Mouse (Mus musculus) midbrain, embryonic 14.5 days (tissue): Measurements from ENCODE around the gene Gtpbp6. TPM values are rescaled to one million over a fixed set of nuclear protein-coding genes. Genes with fewer than 3 reads are reported as not detected.

Experiments used
- ATAC-seq: fragments of 200-750 bp; cut with Nextera tagmentation; 2 replicates; pipeline ENCODE4 v1.8.0; 2017; ENCODE audit warnings: moderate number of reproducible peaks, moderate library complexity; ENCODE audit not compliant: low FRiP score, low TSS enrichment
- DNase-seq: peaks from one replicate; pipeline ENCODE4 v3.0.0-alpha.2; 2015
- H3K27ac ChIP-seq: fragments of 300-500 bp; sonication (generic); replicated peaks from 2 replicates; pipeline ENCODE4 v1.5.1; 2014; ENCODE audit warnings: mild to moderate bottlenecking, low read depth, low read length, moderate library complexity
- H3K27me3 ChIP-seq: fragments of 300-500 bp; sonication (generic); 2 replicates; pipeline ENCODE4 v1.6.1; 2014; ENCODE audit warnings: low read length, control low read depth, mixed read lengths; ENCODE audit not compliant: control insufficient read depth, insufficient read depth
- H3K36me3 ChIP-seq: fragments of 300-500 bp; sonication (generic); 2 replicates; pipeline ENCODE4 v1.6.1; 2014; ENCODE audit warnings: low read length, control low read depth; ENCODE audit not compliant: control insufficient read depth, insufficient read depth
- H3K4me1 ChIP-seq: fragments of 300-500 bp; sonication (generic); 2 replicates; pipeline ENCODE4 v1.6.1; 2014; ENCODE audit warnings: mild to moderate bottlenecking, antibody characterized with exemption, low read length, control low read depth; ENCODE audit not compliant: control insufficient read depth, insufficient read depth
- H3K4me2 ChIP-seq: fragments of 300-500 bp; sonication (generic); 2 replicates; pipeline ENCODE4 v1.6.1; 2014; ENCODE audit warnings: mild to moderate bottlenecking, low read length, moderate library complexity
- H3K4me3 ChIP-seq: fragments of 300-500 bp; sonication (generic); replicated peaks from 2 replicates; pipeline ENCODE4 v1.5.1; 2014; ENCODE audit warnings: low read depth, low read length
- H3K9ac ChIP-seq: fragments of 300-500 bp; sonication (generic); replicated peaks from 2 replicates; pipeline ENCODE4 v1.6.1; 2014; ENCODE audit warnings: mild to moderate bottlenecking, low read length, moderate library complexity
- H3K9me3 ChIP-seq: fragments of 300-500 bp; sonication (generic); 2 replicates; pipeline ENCODE4 v1.6.1; 2016; ENCODE audit warnings: low read length, control low read depth, mixed read lengths; ENCODE audit not compliant: control insufficient read depth
- WGBS: fragments of 180-500 bp; shearing (Covaris S2); extraction: QIAGEN DNeasy Blood & Tissue Kit; methylation state at CpG from one replicate; pipeline ENCODE4 v1.1.7; 2014; 5-methylcytosine and 5-hydroxymethylcytosine counted together
- polyA plus RNA-seq: library from polyadenylated mRNA; unstranded; fragments of >200 nt; fragmentation: Nextera tagmentation; extraction: Ambion mirVana; gene quantifications from 2 replicates; pipeline ENCODE4 v1.2.1, GENCODE M21; 2014

The Gtpbp6 gene
- 50.8 and 64.3 TPM in 2 replicates for polyA plus RNA-seq

DNA sequence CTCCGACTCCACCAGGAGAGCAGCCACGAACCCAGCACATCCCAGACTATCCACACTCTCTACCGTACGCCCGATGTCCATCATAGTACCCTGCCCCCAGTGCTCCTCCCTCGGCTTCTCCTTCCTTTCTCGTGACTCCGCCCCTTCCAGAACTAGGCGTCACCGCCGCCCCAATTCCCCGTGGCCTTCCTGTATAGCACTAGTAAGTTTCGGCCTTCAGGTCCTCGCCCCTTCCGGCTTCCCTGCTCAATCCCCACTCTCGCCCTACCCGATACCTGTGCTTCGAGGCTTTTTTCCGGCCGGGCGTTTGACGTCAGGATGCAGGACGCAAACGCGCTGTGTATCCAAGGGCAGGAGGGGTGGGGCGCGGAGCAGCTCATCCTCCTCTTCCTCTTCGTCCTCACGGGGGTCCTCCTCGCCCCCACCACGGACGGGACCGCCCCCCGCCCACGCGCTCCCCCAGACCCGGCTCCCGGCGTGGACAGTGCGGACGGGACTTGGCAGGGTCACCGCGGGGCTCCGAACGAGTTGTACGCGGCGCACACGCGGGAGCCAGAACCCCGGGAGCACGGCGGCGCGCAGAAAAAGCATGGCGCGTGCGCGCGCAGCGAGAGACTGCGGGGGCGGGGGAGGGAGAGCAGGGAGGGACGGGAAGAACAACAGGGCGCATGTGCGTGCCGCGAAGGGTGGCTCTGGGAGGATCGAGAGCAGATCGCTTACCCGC is at the start of gene Gtpbp6:
TSS of gene Gtpbp6 (minus strand) at position 617 of the 724 bp plus-strand sequence.
- Histone ChIP-seq H3K36me3 (peaks cover 43% of the 10 kb centered on the region), H3K9ac (peak within 1 kb of the TSS; percentile 71), H3K9me3 (no peaks in the 10 kb centered on the region), H3K27me3 (no peaks in the 10 kb centered on the region), H3K4me1 (peaks cover 17% of the 10 kb centered on the region), H3K4me3 (peak within 1 kb of the TSS; percentile 68), H3K4me2 (peak within 1 kb of the TSS; percentile 87), H3K27ac (peak within 1 kb of the TSS; percentile 95)
- DNase-seq = peak; percentile 98
- under 1% methylated on average over 71 of the region's 71 CpGs for WGBS
- ATAC-seq = peak; percentile 85

DNA sequence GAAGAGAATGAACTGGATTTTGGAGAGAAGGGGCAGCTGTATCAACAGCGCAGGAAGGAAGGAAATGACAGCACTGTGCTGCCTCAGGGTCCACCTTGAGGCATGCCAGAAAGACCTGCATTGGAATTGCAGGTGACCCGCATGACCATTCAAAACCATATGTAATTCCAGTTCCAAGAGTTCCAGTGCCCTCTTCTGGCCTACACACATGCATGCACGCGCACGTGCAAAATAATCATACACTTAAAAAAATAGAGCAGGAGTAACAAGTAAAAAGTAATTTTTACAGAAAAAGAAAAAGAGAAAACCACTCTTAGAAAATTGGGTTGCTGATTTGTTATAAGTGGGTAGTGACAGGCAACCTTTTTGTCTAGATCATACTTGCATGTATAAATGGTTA is 35.0 kb upstream of the Gtpbp6 start:
- no peak overlapping the region for H3K9ac ChIP-seq
- DNase-seq = peak; percentile 24
- no peaks in the 10 kb centered on the region for H3K9me3 ChIP-seq
- H3K4me2 ChIP-seq = no peak overlapping the region
- H3K36me3 ChIP-seq = peaks cover 82% of the 10 kb centered on the region
- no peak overlapping the region for H3K4me3 ChIP-seq
- no peak overlapping the region for H3K27ac ChIP-seq
- H3K4me1 ChIP-seq = no peaks in the 10 kb centered on the region
- WGBS = 89% methylated on average over 5 of the region's 5 CpGs
- ATAC-seq = no peak
- H3K27me3 ChIP-seq = no peaks in the 10 kb centered on the region

DNA sequence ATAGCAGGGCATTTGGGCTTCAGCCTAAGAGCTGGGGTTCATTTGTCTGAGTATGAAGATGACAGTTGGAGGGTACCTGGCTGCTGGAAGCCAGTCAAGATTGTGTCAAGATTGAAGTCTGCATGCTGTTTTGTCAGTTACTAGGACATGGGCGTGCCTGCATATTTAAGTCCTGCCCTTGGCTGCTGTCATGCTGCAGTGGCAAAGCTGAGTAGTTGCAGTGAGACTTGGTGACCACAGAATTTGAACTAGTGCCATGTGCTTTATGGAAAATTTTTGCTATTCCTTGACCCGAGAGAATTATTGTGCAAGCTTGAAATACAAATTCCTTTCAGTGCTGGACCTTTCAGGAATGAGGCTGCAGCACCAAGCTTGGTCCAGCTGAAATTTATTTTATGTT is 34.3 kb upstream of the Gtpbp6 start:
- Histone ChIP-seq H3K36me3 (peaks cover 78% of the 10 kb centered on the region), H3K9ac (no peak overlapping the region), H3K4me3 (no peak overlapping the region), H3K4me2 (no peak overlapping the region), H3K27ac (no peak overlapping the region), H3K4me1 (no peaks in the 10 kb centered on the region), H3K9me3 (no peaks in the 10 kb centered on the region), H3K27me3 (no peaks in the 10 kb centered on the region)
- ATAC-seq = no peak
- WGBS = 96% methylated on average over 2 of the region's 2 CpGs
- no peak for DNase-seq

DNA sequence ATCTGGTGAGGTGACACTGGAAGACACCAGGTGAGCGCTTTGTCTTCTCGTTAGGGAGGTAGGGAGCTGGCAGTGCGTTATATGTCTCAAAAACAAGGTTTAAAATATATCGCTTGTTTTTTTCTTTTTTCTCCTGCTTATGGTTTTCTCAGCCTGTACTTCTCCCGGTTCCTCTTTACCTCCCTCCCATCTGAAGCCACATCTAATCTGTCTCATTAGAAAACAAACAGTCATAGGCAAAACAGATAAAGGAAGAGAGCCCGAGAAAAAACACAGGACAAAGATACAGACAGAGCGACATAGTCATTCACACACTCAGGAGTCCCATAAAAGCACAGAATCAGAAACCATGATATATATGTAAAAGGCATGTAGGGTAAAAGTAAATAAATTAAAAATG is 32.4 kb upstream of the Gtpbp6 start:
- Histone ChIP-seq H3K4me1 (peaks cover 9% of the 10 kb centered on the region), H3K4me3 (no peak overlapping the region), H3K9ac (no peak overlapping the region), H3K4me2 (no peak overlapping the region), H3K36me3 (peaks cover 60% of the 10 kb centered on the region), H3K27ac (no peak overlapping the region), H3K27me3 (no peaks in the 10 kb centered on the region), H3K9me3 (no peaks in the 10 kb centered on the region)
- 96% methylated on average over 7 of the region's 7 CpGs for WGBS
- no peak for DNase-seq
- no peak for ATAC-seq

DNA sequence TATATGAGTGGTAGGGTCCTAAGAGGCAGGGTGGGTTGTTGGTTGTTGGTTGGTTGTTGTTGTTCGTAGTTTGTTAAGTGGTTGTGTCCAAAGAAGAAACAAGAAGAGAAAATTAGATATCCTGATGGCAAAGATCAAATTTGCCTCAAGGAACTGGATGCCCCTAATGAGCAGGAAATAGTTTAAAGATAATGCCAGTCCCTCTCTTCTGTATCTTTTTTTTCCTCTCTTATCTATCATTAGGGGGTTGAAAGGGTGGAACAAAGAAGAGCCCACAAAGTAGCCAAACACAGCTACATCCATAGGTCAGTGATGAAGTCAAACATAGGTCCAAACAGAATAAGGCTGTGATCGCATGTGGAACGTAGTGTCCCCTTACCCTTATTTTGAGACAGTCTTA is 31.3 kb upstream of the Gtpbp6 start:
- peaks cover 49% of the 10 kb centered on the region for H3K36me3 ChIP-seq
- no peak overlapping the region for H3K4me2 ChIP-seq
- no peak overlapping the region for H3K9ac ChIP-seq
- H3K4me3 ChIP-seq = no peak overlapping the region
- H3K9me3 ChIP-seq = no peaks in the 10 kb centered on the region
- ATAC-seq = no peak
- DNase-seq = no peak
- H3K27ac ChIP-seq = no peak overlapping the region
- 95% methylated on average over 3 of the region's 3 CpGs for WGBS
- H3K4me1 ChIP-seq = peaks cover 9% of the 10 kb centered on the region
- H3K27me3 ChIP-seq = no peaks in the 10 kb centered on the region

DNA sequence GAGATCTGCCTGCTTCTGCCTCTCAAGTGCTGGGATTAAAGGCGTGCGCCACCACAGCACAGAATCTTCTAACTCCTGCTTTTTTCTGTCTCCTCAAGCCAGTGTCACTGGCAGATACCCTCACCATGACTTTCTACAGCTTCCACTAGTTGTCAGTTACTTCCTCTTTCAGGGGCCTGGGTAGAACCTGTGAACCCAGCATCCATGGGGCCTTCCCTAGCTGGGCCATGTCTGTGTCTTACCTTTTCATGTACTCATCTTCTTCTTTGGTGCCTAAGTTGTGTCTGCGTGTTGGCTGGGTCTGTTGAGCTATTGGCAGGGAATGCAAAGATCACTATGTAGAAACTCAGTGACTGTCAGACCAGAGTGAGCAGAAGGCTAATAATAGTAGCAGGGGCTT is 29.8 kb upstream of the Gtpbp6 start:
- ATAC-seq = no peak

DNA sequence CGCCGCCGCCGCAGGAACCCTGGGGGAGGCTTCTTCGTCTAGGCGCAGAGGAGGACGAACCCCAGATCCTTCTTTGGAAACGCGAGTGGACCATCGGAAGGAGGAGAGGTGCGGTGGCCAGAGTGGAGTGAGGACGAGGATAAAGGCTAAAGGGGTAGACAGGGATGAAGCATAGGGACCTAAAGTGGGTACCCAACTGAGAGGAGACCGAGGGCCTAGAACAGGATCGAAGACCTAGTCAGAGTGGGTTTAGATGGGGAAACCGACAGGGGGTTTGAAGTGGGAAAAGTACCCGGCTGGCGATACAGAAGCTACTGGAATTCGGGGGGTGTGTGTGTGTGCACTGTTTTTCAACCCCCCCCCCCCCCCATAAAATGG is 28.1 kb upstream of the Gtpbp6 start:
- WGBS = 7% methylated on average over 18 of the region's 18 CpGs
- Histone ChIP-seq H3K36me3 (peaks cover 22% of the 10 kb centered on the region), H3K9ac (peak overlapping the region; percentile 83), H3K4me2 (peak overlapping the region; percentile 81), H3K4me1 (peaks cover 9% of the 10 kb centered on the region), H3K27me3 (no peaks in the 10 kb centered on the region), H3K4me3 (peak overlapping the region; percentile 84), H3K27ac (peak overlapping the region; percentile 81), H3K9me3 (peaks cover 4% of the 10 kb centered on the region; the same call in 1 of the 2 replicates)
- ATAC-seq (peak; percentile 49; the same call in 1 of the 2 replicates), DNase-seq (no peak)

More for the DNA sequence above, 29.8 kb upstream of the Gtpbp6 start:
- H3K9ac ChIP-seq = no peak overlapping the region
- H3K4me3 ChIP-seq = no peak overlapping the region
- H3K4me1 ChIP-seq = peaks cover 9% of the 10 kb centered on the region
- no peak overlapping the region for H3K4me2 ChIP-seq
- WGBS = 94% methylated on average over 3 of the region's 3 CpGs
- no peak overlapping the region for H3K27ac ChIP-seq
- no peaks in the 10 kb centered on the region for H3K27me3 ChIP-seq
- peaks cover 4% of the 10 kb centered on the region; the same call in 1 of the 2 replicates for H3K9me3 ChIP-seq
- peaks cover 37% of the 10 kb centered on the region for H3K36me3 ChIP-seq
- no peak for DNase-seq

DNA sequence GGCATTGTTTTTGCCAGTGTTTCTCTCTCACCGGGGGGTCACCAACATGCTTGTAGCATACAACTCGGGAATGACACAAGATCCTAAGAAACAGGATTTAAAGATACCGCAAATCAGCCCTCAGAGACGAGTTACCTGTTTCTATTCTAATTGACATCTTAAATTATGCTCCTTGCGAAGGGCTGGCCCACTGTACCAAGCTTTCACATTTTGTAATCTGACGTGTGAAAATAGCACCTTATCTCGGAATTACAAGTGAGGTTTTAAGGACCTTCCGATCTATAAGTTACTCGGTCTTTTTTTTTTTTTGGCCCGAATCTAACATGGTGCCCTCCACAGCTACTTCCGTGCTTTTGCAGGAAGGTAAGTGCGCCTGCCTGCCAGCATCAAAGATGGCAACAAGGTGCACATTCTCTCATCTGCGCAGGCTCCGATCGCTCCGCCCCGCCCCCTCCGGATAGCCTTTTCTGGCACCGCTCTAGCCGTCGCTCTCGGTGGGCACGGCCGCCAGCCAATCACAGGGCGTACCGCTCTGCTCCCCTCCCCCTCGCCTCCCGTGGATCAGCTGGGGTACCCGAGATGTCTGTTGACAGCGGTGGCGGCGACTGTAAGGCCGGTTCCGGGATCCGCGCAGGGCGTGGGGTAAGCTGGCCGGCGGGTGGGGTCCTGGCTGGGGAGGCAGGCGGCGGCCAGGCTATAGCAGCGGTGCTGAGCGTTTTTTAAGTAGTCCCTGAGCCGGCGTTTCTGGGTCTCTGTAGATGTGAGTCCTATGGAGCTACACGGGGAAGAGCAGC is 27.5 kb upstream of the Gtpbp6 start, which contains the start of gene Chfr:
TSS of gene Chfr (plus strand) at position 550 of the 794 bp plus-strand sequence.
- Histone ChIP-seq H3K9me3 (peaks cover 6% of the 10 kb centered on the region), H3K4me3 (peak within 1 kb of the TSS; percentile 84), H3K4me2 (peak within 1 kb of the TSS; percentile 81), H3K4me1 (peaks cover 9% of the 10 kb centered on the region), H3K27ac (peak within 1 kb of the TSS; percentile 81), H3K27me3 (no peaks in the 10 kb centered on the region), H3K9ac (peak within 1 kb of the TSS; percentile 83), H3K36me3 (peaks cover 21% of the 10 kb centered on the region)
- ATAC-seq (peak; percentile 100), DNase-seq (peak; percentile 99)
- WGBS = 3% methylated on average over 46 of the region's 46 CpGs
